Mouse (Mus musculus): ENCODE measurements around the gene Cnih2. TPM values are rescaled to one million over a fixed set of nuclear protein-coding genes. Genes with fewer than 3 reads are reported as not detected.

The Cnih2 gene
- polyA plus RNA-seq (2014; fragmentation: Illumina TruSeq; extraction: RNeasy Lipid Tissue Mini Kit (QIAGEN cat#74804); ENCODE audit: low replicate concordance), result not detected

GRCm38 (mm10) chr19:5098363-5099143, at the start of gene Cnih2:
TSS of gene Cnih2 (minus strand) at chr19:5098521.

GRCm38 (mm10) chr19:5118384-5118698, 20.0 kb upstream of the Cnih2 start, which contains the start of gene Klc2:
TSS of gene Klc2 (minus strand) at chr19:5118560.

GRCm38 (mm10) chr19:5106731-5107191, 8.4 kb upstream of the Cnih2 start, which contains the start of gene Rab1b:
TSS of gene Rab1b (minus strand) at chr19:5107072.

GRCm38 (mm10) chr19:5087884-5088728, 10.2 kb downstream of the Cnih2 start, which contains the start of gene Yif1a:
TSS of gene Yif1a (plus strand) at chr19:5088538.

GRCm38 (mm10) chr19:5085145-5085863, 13.0 kb downstream of the Cnih2 start, which contains the start of gene Tmem151a:
TSS of gene Tmem151a (minus strand) at chr19:5085531.

GRCm38 (mm10) chr19:5067867-5068569, 30.3 kb downstream of the Cnih2 start, which contains the start of gene Cd248:
TSS of gene Cd248 (plus strand) at chr19:5068078.

GRCm38 (mm10) chr19:5050047-5050905, 48.0 kb downstream of the Cnih2 start, which contains the start of gene Rin1:
TSS of gene Rin1 (plus strand) at chr19:5050481.

Other genes starting within 250 kb of the Cnih2 start
- 1.3 TPM for gene Ctsf, start 243.4 kb downstream of the Cnih2 start, polyA plus RNA-seq (2014; fragmentation: Illumina TruSeq; extraction: RNeasy Lipid Tissue Mini Kit (QIAGEN cat#74804); ENCODE audit: low replicate concordance)
- gene Actn3, start 220.6 kb downstream of the Cnih2 start, polyA plus RNA-seq (2014; fragmentation: Illumina TruSeq; extraction: RNeasy Lipid Tissue Mini Kit (QIAGEN cat#74804); ENCODE audit: low replicate concordance), result not detected
- gene Zdhhc24, start 219.9 kb downstream of the Cnih2 start, polyA plus RNA-seq (2014; fragmentation: Illumina TruSeq; extraction: RNeasy Lipid Tissue Mini Kit (QIAGEN cat#74804); ENCODE audit: low replicate concordance), result 12.5 TPM
- 0.63 TPM for gene Bbs1, start 191.9 kb downstream of the Cnih2 start, polyA plus RNA-seq (2014; fragmentation: Illumina TruSeq; extraction: RNeasy Lipid Tissue Mini Kit (QIAGEN cat#74804); ENCODE audit: low replicate concordance)
- 1.7 TPM for gene Dpp3, start 170.2 kb downstream of the Cnih2 start, polyA plus RNA-seq (2014; fragmentation: Illumina TruSeq; extraction: RNeasy Lipid Tissue Mini Kit (QIAGEN cat#74804); ENCODE audit: low replicate concordance)
- 0.30 TPM for gene Peli3, start 155.4 kb downstream of the Cnih2 start, polyA plus RNA-seq (2014; fragmentation: Illumina TruSeq; extraction: RNeasy Lipid Tissue Mini Kit (QIAGEN cat#74804); ENCODE audit: low replicate concordance)
- gene Mrpl11, start 136.4 kb downstream of the Cnih2 start, polyA plus RNA-seq (2014; fragmentation: Illumina TruSeq; extraction: RNeasy Lipid Tissue Mini Kit (QIAGEN cat#74804); ENCODE audit: low replicate concordance), result 11.4 TPM
- not detected for gene Npas4, start 108.2 kb downstream of the Cnih2 start, polyA plus RNA-seq (2014; fragmentation: Illumina TruSeq; extraction: RNeasy Lipid Tissue Mini Kit (QIAGEN cat#74804); ENCODE audit: low replicate concordance)
- gene Slc29a2, start 74.7 kb downstream of the Cnih2 start, polyA plus RNA-seq (2014; fragmentation: Illumina TruSeq; extraction: RNeasy Lipid Tissue Mini Kit (QIAGEN cat#74804); ENCODE audit: low replicate concordance), result not detected
- 7.2 TPM for gene B4gat1, start 59.7 kb downstream of the Cnih2 start, polyA plus RNA-seq (2014; fragmentation: Illumina TruSeq; extraction: RNeasy Lipid Tissue Mini Kit (QIAGEN cat#74804); ENCODE audit: low replicate concordance)
- gene AC124502.3, start 59.6 kb downstream of the Cnih2 start, polyA plus RNA-seq (2014; fragmentation: Illumina TruSeq; extraction: RNeasy Lipid Tissue Mini Kit (QIAGEN cat#74804); ENCODE audit: low replicate concordance), result 0.30 TPM
- not detected for gene Brms1, start 57.2 kb downstream of the Cnih2 start, polyA plus RNA-seq (2014; fragmentation: Illumina TruSeq; extraction: RNeasy Lipid Tissue Mini Kit (QIAGEN cat#74804); ENCODE audit: low replicate concordance)
- gene Rin1, start 48.0 kb downstream of the Cnih2 start, polyA plus RNA-seq (2014; fragmentation: Illumina TruSeq; extraction: RNeasy Lipid Tissue Mini Kit (QIAGEN cat#74804); ENCODE audit: low replicate concordance), result 0.26 TPM
- gene Cd248, start 30.4 kb downstream of the Cnih2 start, polyA plus RNA-seq (2014; fragmentation: Illumina TruSeq; extraction: RNeasy Lipid Tissue Mini Kit (QIAGEN cat#74804); ENCODE audit: low replicate concordance), result not detected
- not detected for gene Tmem151a, start 13.0 kb downstream of the Cnih2 start, polyA plus RNA-seq (2014; fragmentation: Illumina TruSeq; extraction: RNeasy Lipid Tissue Mini Kit (QIAGEN cat#74804); ENCODE audit: low replicate concordance)
- gene Yif1a, start 10.0 kb downstream of the Cnih2 start, polyA plus RNA-seq (2014; fragmentation: Illumina TruSeq; extraction: RNeasy Lipid Tissue Mini Kit (QIAGEN cat#74804); ENCODE audit: low replicate concordance), result 21.1 TPM
- 0.67 TPM for gene Rab1b, start 8.6 kb upstream of the Cnih2 start, polyA plus RNA-seq (2014; fragmentation: Illumina TruSeq; extraction: RNeasy Lipid Tissue Mini Kit (QIAGEN cat#74804); ENCODE audit: low replicate concordance)
- gene Klc2, start 20.0 kb upstream of the Cnih2 start, polyA plus RNA-seq (2014; fragmentation: Illumina TruSeq; extraction: RNeasy Lipid Tissue Mini Kit (QIAGEN cat#74804); ENCODE audit: low replicate concordance), result not detected
- 0.74 TPM for gene Pacs1, start 174.6 kb upstream of the Cnih2 start, polyA plus RNA-seq (2014; fragmentation: Illumina TruSeq; extraction: RNeasy Lipid Tissue Mini Kit (QIAGEN cat#74804); ENCODE audit: low replicate concordance)
- gene Sf3b2, start 196.9 kb upstream of the Cnih2 start, polyA plus RNA-seq (2014; fragmentation: Illumina TruSeq; extraction: RNeasy Lipid Tissue Mini Kit (QIAGEN cat#74804); ENCODE audit: low replicate concordance), result 25.7 TPM
- not detected for gene Gal3st3, start 199.8 kb upstream of the Cnih2 start, polyA plus RNA-seq (2014; fragmentation: Illumina TruSeq; extraction: RNeasy Lipid Tissue Mini Kit (QIAGEN cat#74804); ENCODE audit: low replicate concordance)
- gene Catsper1, start 237.2 kb upstream of the Cnih2 start, polyA plus RNA-seq (2014; fragmentation: Illumina TruSeq; extraction: RNeasy Lipid Tissue Mini Kit (QIAGEN cat#74804); ENCODE audit: low replicate concordance), result not detected